Mouse (Mus musculus): ENCODE measurements around the gene Smyd1. TPM values are rescaled to one million over a fixed set of nuclear protein-coding genes. Genes with fewer than 3 reads are reported as not detected.

Gene Smyd1
- total and polyA plus RNA-seq, 3 experiments: 0.16 TPM; not detected in 2

DNA sequence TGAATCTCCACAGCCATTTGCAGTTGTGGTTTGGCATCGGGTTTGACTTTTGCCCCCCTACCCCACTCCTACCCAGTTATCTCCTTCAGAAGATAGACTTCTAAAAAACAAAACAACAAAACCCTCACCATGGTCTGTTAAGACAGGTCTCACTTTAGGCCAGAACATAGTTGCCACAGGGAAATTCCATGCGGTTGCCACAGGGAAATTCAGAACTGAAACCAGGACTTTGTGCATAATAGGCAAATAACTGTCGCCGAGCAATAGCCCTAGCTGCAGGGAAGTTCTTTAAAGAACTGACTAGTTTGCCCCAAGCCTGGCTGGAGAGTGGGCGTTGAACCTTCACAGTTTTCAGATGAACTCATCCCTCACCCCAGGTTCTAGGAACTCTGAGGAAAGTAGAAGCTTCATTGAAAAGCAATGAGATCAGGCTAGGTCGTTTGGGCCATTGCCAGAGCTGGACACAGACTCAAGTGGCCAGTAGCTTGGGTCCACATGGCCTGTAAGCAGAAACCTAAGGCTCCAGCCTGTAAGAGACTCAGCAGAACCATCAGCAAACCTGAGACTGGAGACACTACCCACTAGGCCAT lies 128.8 kb downstream of the Smyd1 start:
- Histone ChIP-seq H3K27me3 (ENCODE audit: insufficient read depth, low read length) (peaks cover 10% of the 10 kb centered on the region), H3K36me3 (replicated peaks) (no peaks in the 10 kb centered on the region), H3K4me1 (ENCODE audit: insufficient read depth, low read depth, low read length) (no peaks in the 10 kb centered on the region), H3K9me3 (replicated peaks) (no peaks in the 10 kb centered on the region), H3K4me3 (ENCODE audit: low read depth, low read length) (no peak overlapping the region)
- no peak for TF ChIP-seq TAL1 (conservative IDR thresholded peaks at IDR 0.05; ENCODE audit: low read depth, low read length)
- TF ChIP-seq GATA2 (IDR thresholded peaks at IDR 0.05; ENCODE audit: borderline replicate concordance, low read depth, low read length): no peak
- no peak for TF ChIP-seq POLR2AphosphoS5 (IDR thresholded peaks at IDR 0.05; ENCODE audit: insufficient replicate concordance, low read depth, low read length)
- no peak for TF ChIP-seq GATA1 (IDR thresholded peaks at IDR 0.05; ENCODE audit: borderline replicate concordance, low read length)
- no peak for TF ChIP-seq CTCF (IDR thresholded peaks at IDR 0.05; ENCODE audit: low read depth, low read length)
- ATAC-seq (ENCODE audit: extremely low read depth, insufficient number of reproducible peaks, low FRiP score, poor library complexity, severe bottlenecking) (no peak), DNase-seq (ENCODE audit: low spot score) (no peak)

- no peak for DNase-seq (ENCODE audit: low spot score)
- Histone ChIP-seq H3K9me3 (replicated peaks) (no peaks in the 10 kb centered on the region), H3K27me3 (ENCODE audit: insufficient read depth, low read length) (peaks cover 8% of the 10 kb centered on the region; the same call in 1 of the 2 replicates), H3K36me3 (replicated peaks) (no peaks in the 10 kb centered on the region), H3K4me1 (ENCODE audit: insufficient read depth, low read depth, low read length) (no peaks in the 10 kb centered on the region), H3K4me3 (ENCODE audit: low read depth, low read length) (no peak overlapping the region)
- TF ChIP-seq CTCF (IDR thresholded peaks at IDR 0.05; ENCODE audit: low read depth, low read length) (no peak), GATA1 (IDR thresholded peaks at IDR 0.05; ENCODE audit: borderline replicate concordance, low read length) (no peak), POLR2AphosphoS5 (IDR thresholded peaks at IDR 0.05; ENCODE audit: insufficient replicate concordance, low read depth, low read length) (no peak), GATA2 (IDR thresholded peaks at IDR 0.05; ENCODE audit: borderline replicate concordance, low read depth, low read length) (no peak), TAL1 (conservative IDR thresholded peaks at IDR 0.05; ENCODE audit: low read depth, low read length) (no peak)
- ATAC-seq (ENCODE audit: extremely low read depth, insufficient number of reproducible peaks, low FRiP score, poor library complexity, severe bottlenecking): no peak
These were observed 131.5 kb downstream of the Smyd1 start for GRCm38 (mm10) chr6:71190501-71190900.

GRCm38 (mm10) chr6:71189578-71189977 lies 132.5 kb downstream of the Smyd1 start:
- TF ChIP-seq GATA1 (IDR thresholded peaks at IDR 0.05; ENCODE audit: borderline replicate concordance, low read length): no peak
- TF ChIP-seq TAL1 (conservative IDR thresholded peaks at IDR 0.05; ENCODE audit: low read depth, low read length): no peak
- TF ChIP-seq POLR2AphosphoS5 (IDR thresholded peaks at IDR 0.05; ENCODE audit: insufficient replicate concordance, low read depth, low read length): no peak
- no peak for TF ChIP-seq CTCF (IDR thresholded peaks at IDR 0.05; ENCODE audit: low read depth, low read length)
- Histone ChIP-seq H3K36me3 (replicated peaks) (no peaks in the 10 kb centered on the region), H3K9me3 (replicated peaks) (no peaks in the 10 kb centered on the region), H3K27me3 (ENCODE audit: insufficient read depth, low read length) (peaks cover 10% of the 10 kb centered on the region; the same call in 1 of the 2 replicates), H3K4me3 (ENCODE audit: low read depth, low read length) (no peak overlapping the region), H3K4me1 (ENCODE audit: insufficient read depth, low read depth, low read length) (no peaks in the 10 kb centered on the region)
- ATAC-seq (ENCODE audit: extremely low read depth, insufficient number of reproducible peaks, low FRiP score, poor library complexity, severe bottlenecking): no peak
- no peak for DNase-seq (ENCODE audit: low spot score)

GRCm38 (mm10) chr6:71184941-71185604 lies 137.0 kb downstream of the Smyd1 start:
- H3K4me3 ChIP-seq (ENCODE audit: low read depth, low read length): no peak overlapping the region
- H3K4me1 ChIP-seq (ENCODE audit: insufficient read depth, low read depth, low read length): no peaks in the 10 kb centered on the region
- peaks cover 10% of the 10 kb centered on the region; the same call in 1 of the 2 replicates for H3K27me3 ChIP-seq (ENCODE audit: insufficient read depth, low read length)
- TF ChIP-seq GATA1 (IDR thresholded peaks at IDR 0.05; ENCODE audit: borderline replicate concordance, low read length) (no peak), POLR2AphosphoS5 (IDR thresholded peaks at IDR 0.05; ENCODE audit: insufficient replicate concordance, low read depth, low read length) (no peak), TAL1 (conservative IDR thresholded peaks at IDR 0.05; ENCODE audit: low read depth, low read length) (no peak), GATA2 (IDR thresholded peaks at IDR 0.05; ENCODE audit: borderline replicate concordance, low read depth, low read length) (no peak), CTCF (IDR thresholded peaks at IDR 0.05; ENCODE audit: low read depth, low read length) (no peak)
- no peaks in the 10 kb centered on the region for H3K9me3 ChIP-seq (replicated peaks)
- H3K36me3 ChIP-seq (replicated peaks): no peaks in the 10 kb centered on the region
- DNase-seq (ENCODE audit: low spot score) (no peak), ATAC-seq (ENCODE audit: extremely low read depth, insufficient number of reproducible peaks, low FRiP score, poor library complexity, severe bottlenecking) (no peak)

- Histone ChIP-seq H3K27me3 (ENCODE audit: insufficient read depth, low read length) (peaks cover 2% of the 10 kb centered on the region; the same call in 1 of the 2 replicates), H3K9me3 (replicated peaks) (no peaks in the 10 kb centered on the region), H3K4me3 (ENCODE audit: low read depth, low read length) (no peak overlapping the region), H3K4me1 (ENCODE audit: insufficient read depth, low read depth, low read length) (no peaks in the 10 kb centered on the region), H3K36me3 (replicated peaks) (no peaks in the 10 kb centered on the region)
- no peak for ATAC-seq (ENCODE audit: extremely low read depth, insufficient number of reproducible peaks, low FRiP score, poor library complexity, severe bottlenecking)
- TF ChIP-seq GATA2 (IDR thresholded peaks at IDR 0.05; ENCODE audit: borderline replicate concordance, low read depth, low read length): no peak
- TF ChIP-seq GATA1 (IDR thresholded peaks at IDR 0.05; ENCODE audit: borderline replicate concordance, low read length): no peak
- no peak for TF ChIP-seq TAL1 (conservative IDR thresholded peaks at IDR 0.05; ENCODE audit: low read depth, low read length)
- no peak for TF ChIP-seq CTCF (IDR thresholded peaks at IDR 0.05; ENCODE audit: low read depth, low read length)
- no peak for TF ChIP-seq POLR2AphosphoS5 (IDR thresholded peaks at IDR 0.05; ENCODE audit: insufficient replicate concordance, low read depth, low read length)
- no peak for DNase-seq (ENCODE audit: low spot score)
These were observed 141.4 kb downstream of the Smyd1 start for GRCm38 (mm10) chr6:71180596-71180995.

DNA sequence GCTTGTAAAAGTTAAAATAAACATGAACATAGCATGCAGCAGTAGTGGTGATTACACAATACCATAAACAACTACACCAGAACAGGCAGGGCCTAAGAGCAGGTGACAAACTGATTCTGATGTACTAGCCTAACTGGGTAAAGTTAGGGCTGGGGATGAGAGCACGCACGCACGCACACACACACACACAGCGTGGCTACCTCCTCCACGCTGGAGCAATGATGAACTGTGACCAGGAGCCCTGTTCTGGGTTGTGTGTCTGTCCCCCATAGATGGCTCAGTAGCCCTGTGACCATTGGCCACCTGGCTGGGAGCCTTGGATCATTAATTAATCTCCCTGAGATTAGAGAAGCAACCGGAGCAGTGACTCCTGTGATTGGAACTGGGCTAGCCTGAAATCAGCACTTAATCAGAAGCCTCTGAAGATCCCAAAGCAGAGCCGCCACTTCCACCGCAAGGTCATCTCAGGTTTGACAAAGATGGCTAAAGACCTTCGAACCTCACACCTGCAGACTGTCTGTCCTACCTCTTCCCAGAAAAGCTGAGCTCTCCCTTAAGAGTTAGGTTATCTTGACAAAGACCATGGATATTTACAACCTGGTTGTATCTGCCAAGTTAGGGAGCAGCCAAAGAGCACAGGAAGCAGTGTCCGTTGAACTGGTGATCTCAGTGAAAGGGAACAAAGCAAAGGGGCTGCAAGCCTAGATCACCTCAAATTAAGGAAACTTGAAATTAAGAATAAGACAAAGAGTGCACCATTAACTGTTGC lies 149.0 kb downstream of the Smyd1 start:
- TF ChIP-seq POLR2AphosphoS5 (IDR thresholded peaks at IDR 0.05; ENCODE audit: insufficient replicate concordance, low read depth, low read length) (no peak), GATA2 (IDR thresholded peaks at IDR 0.05; ENCODE audit: borderline replicate concordance, low read depth, low read length) (no peak), GATA1 (IDR thresholded peaks at IDR 0.05; ENCODE audit: borderline replicate concordance, low read length) (no peak), CTCF (IDR thresholded peaks at IDR 0.05; ENCODE audit: low read depth, low read length) (no peak), TAL1 (conservative IDR thresholded peaks at IDR 0.05; ENCODE audit: low read depth, low read length) (no peak)
- no peaks in the 10 kb centered on the region for H3K36me3 ChIP-seq (replicated peaks)
- H3K4me3 ChIP-seq (ENCODE audit: low read depth, low read length): no peak overlapping the region
- no peaks in the 10 kb centered on the region for H3K9me3 ChIP-seq (replicated peaks)
- H3K4me1 ChIP-seq (ENCODE audit: insufficient read depth, low read depth, low read length): no peaks in the 10 kb centered on the region
- H3K27me3 ChIP-seq (ENCODE audit: insufficient read depth, low read length): no peaks in the 10 kb centered on the region
- ATAC-seq (ENCODE audit: extremely low read depth, insufficient number of reproducible peaks, low FRiP score, poor library complexity, severe bottlenecking): no peak
- no peak for DNase-seq (ENCODE audit: low spot score)

Data from G1E (cell line).